Mouse (Mus musculus): ENCODE measurements around the gene Muc5ac. TPM values are rescaled to one million over a fixed set of nuclear protein-coding genes. Genes with fewer than 3 reads are reported as not detected.
"Not testable (repeated sequence)": the region's sequence is repeated elsewhere in the genome, so short reads cannot be mapped to it uniquely, and the experiment has no call there.

Gene Muc5ac
- under 1 TPM in 1 of 4 experiments, not detected in 3; 0.04 TPM for total RNA-seq (2022)

GRCm38 (mm10) chr7:141788677-141789452 lies at the start of gene Muc5ac:
TSS of gene Muc5ac (plus strand) at chr7:141788972.
- DNase-seq (ENCODE audit: low spot score in 2 of 2), result no peak

GRCm38 (mm10) chr7:141747451-141748100 lies 41.2 kb upstream of the Muc5ac start:
- DNase-seq (ENCODE audit: low spot score in 2 of 2), result peak; percentile 8 to 31

DNA sequence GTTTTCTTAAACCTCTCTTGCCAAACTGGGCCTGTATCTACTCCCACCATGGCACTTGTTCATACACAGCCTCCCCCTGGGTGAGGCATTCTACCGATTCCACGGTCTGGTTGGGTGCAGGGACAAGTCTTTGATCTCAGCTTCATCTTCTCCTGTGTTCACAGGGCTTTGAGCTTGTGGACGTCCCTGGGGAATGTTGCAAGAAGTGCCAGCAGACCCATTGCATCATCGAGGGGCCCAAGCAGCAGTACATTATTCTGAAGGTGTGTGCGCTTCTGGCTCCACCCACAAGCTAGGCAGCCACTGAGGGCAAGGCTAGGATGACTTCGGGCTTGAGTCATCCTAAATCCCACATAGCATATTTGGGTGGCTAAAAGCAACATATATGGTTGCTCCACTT lies 36.3 kb upstream of the Muc5ac start:
- DNase-seq (ENCODE audit: low spot score in 2 of 2), result no peak

- DNase-seq (ENCODE audit: low spot score in 2 of 2), result peak; percentile 45 to 84
Measured at GRCm38 (mm10) chr7:141755831-141756230, 32.9 kb upstream of the Muc5ac start.

- DNase-seq (ENCODE audit: low spot score in 2 of 2), result no peak
Measured at GRCm38 (mm10) chr7:141758291-141758690, 30.5 kb upstream of the Muc5ac start.

- DNase-seq (ENCODE audit: low spot score in 2 of 2), result no peak
Measured at GRCm38 (mm10) chr7:141770521-141770920, 18.3 kb upstream of the Muc5ac start.

DNA sequence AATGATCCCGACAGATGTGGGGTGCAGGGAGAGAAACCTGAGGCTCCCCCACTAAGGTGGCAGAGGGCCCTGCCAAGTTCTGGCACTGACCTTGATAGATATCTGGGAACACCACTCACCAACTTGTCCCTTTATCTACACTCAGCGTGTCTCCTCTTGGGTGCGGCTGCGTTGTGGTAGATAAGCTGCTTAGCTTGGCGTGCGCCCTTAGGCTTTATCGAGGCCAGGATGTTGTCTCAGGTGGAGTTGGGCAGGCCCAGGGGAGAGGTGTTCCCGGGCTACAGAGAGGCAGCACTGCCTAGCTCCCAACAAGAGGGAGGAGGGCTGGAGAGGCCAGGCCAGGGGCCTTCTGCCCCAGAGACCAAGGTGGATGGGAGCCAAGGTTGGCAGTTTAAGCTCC lies 17.8 kb upstream of the Muc5ac start:
- DNase-seq (ENCODE audit: low spot score in 2 of 2), result no peak

DNA sequence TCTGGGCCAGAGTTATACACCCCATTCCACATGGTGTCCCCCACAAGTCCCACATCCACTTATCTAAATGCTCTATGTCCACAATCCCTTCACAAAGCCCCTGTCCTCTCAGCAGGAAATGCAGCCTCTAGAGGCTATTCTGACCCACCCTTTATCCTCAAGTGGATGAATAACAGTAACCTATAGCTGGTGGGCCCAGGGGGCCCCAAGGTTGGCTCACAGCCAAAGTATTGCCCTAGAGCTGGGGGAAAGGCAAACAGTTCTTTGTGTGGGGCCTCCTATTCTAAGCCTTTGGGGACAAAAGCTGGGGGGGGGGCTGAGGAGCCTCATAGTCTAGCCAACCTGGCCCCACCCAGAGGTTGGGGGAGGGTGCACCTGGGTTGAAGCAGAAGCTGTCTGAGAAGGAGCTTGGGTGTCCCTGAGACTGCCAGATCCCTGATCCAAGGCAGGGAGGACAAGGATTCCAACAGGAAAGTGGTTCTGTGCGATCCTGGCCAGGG lies 16.7 kb upstream of the Muc5ac start:
- no peak for DNase-seq (ENCODE audit: low spot score in 2 of 2)

GRCm38 (mm10) chr7:141774855-141775254 lies 13.9 kb upstream of the Muc5ac start:
- DNase-seq (ENCODE audit: low spot score in 2 of 2), result no peak

DNA sequence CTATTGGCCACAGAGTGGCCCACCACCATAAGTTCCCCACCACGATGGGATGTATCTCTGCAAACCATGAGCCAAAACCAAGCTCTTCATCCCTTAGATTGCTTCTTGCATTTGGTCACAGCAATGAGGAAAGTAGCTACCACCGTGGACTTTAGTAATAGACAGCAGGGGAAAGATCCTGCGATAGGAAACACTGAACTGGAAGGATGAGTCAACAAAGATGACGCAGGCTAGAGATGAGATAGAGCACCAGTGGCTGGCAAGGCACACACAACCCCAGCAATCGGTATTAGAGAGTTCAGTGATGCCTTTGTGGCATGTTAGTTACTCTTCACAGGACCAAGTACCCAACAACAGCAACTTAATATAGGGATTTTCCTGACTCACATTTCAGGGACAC lies 12.6 kb upstream of the Muc5ac start:
- no peak for DNase-seq (ENCODE audit: low spot score in 2 of 2)

DNA sequence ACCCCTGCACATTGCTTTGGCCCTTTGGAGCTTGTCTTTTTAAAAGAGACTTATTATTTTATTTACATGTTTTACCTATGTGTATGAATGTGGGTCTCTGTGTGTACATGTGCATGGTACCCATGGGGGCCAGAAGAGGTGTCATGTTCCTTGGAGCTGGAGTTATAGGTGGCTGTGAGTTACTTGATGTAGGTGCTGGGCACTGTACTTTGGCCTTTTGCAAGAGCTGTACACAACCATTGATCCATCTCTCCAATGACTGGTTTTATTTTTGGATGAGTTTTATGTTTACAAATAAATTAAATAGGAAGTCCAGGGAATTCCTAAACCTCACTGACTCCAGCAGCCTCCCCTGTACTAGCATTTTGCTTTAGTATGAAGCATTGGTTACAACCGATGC lies 5.5 kb downstream of the Muc5ac start:
- no peak for DNase-seq (ENCODE audit: low spot score in 2 of 2)

DNA sequence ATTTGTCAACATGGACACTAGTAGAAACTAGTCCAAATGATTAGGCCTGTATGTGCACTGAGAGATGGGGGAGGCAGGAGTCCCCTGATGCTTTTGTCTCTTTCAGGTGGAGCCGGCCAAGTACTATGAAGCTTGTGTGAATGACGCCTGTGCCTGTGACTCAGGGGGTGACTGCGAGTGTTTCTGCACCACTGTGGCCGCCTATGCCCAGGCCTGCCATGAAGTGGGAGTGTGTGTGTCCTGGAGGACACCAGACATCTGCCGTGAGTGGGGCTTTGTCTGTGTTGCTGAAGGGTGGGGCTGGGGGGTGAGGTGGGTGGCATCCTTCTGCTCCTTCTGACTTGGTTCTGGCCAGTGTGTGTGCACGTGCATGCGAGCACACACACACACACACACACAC lies 14.4 kb downstream of the Muc5ac start:
- DNase-seq (ENCODE audit: low spot score in 2 of 2), result no peak

GRCm38 (mm10) chr7:141805384-141805783 lies 16.6 kb downstream of the Muc5ac start:
- peak; percentile 65 to 72 for DNase-seq (ENCODE audit: low spot score in 2 of 2)

- DNase-seq (ENCODE audit: low spot score in 2 of 2), result not testable (repeated sequence)
Measured at GRCm38 (mm10) chr7:141807823-141808222, 19.1 kb downstream of the Muc5ac start.

DNA sequence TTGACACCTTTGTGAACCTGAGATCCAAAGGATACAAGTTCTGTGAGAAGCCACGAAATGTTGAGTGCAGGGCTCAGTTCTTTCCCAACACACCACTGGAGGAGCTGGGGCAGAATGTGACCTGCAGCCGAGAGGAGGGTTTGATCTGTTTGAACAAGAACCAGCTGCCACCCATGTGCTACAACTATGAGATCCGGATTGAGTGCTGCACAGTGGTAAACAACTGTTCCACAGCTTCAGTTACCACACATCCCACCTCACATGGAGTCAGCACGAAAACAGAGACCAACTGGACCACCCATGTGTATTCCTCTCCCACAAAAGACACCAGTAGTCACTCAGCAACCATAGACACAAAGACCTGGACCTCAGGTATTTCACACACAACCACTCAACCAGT lies 21.2 kb downstream of the Muc5ac start:
- DNase-seq (ENCODE audit: low spot score in 2 of 2), result not testable (repeated sequence)

GRCm38 (mm10) chr7:141813321-141813720 lies 24.5 kb downstream of the Muc5ac start:
- no peak for DNase-seq (ENCODE audit: low spot score in 2 of 2)

- no peak for DNase-seq (ENCODE audit: low spot score in 2 of 2)
Measured at GRCm38 (mm10) chr7:141815361-141815760, 26.6 kb downstream of the Muc5ac start.

- no peak for DNase-seq (ENCODE audit: low spot score in 2 of 2)
Measured at GRCm38 (mm10) chr7:141817355-141818075, 28.7 kb downstream of the Muc5ac start.

- no peak for DNase-seq (ENCODE audit: low spot score in 2 of 2)
Measured at GRCm38 (mm10) chr7:141818267-141818666, 29.5 kb downstream of the Muc5ac start.

DNA sequence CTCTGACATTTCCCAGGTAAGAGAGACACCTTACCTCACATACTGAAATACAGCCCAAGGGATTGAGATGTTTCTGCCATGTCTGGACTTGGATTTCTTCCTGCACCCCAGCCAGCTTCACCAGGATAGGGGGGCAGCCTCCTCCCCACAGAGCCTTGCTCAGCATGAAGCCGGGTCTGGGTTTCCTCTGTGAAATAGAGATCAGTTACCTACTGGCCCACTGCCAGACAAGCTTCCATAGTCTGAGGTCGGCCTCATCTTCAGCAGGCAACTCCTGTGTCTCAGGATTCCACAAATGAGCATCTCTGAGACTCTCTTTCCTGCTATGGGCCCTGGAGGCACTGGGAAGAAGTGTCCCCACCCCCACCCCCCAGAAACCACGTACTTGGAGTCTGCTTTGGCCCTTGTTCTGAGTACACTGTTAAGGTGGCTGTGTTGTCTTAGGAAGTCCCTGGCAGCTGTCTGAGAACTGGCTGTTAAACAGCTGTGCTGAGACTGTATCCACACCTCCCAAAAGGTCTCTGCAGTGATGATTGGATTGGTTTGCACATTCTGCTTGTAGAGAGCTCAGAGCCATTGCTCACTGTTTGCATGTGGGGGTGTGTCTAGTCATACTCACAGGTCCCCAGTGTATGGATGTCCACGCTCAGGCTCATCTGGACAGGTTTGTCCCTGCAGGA lies 34.0 kb downstream of the Muc5ac start:
- no peak for DNase-seq (ENCODE audit: low spot score in 2 of 2)

DNA sequence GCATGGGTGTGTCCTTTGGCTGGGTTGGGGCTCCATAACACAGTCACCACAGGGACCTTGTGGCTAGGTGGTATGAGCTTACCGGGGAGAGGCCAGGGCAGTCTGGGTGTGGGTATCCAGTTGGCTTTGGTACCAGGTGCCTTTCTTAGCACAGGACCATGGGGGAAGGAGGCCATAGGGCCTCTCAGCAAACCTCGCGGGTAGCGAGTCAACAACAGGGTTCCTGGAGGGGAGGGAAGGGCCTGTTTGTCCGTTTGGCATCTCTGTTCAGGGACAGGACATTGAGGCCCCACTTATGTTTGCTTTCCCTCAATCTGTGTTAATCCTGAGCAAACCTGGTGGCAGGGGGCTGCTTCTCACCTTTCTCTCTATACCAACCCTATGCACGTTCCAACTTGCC lies 34.9 kb downstream of the Muc5ac start:
- no peak for DNase-seq (ENCODE audit: low spot score in 2 of 2)

Measured in layer of hippocampus, adult 8-10 months (tissue).